Mouse (Mus musculus) olfactory bulb, adult 2 months (tissue): ENCODE results near the gene Ecm1.

Experiments
- CTCF ChIP-seq: fragments of 200-500 bp; IDR thresholded peaks from 2 replicates; pipeline ENCODE4 v1.5.1; 2012; ENCODE audit warnings: low read depth, mild to moderate bottlenecking, low read length, moderate library complexity; ENCODE audit not compliant: insufficient read depth
- POLR2A ChIP-seq: fragments of 200-500 bp; IDR thresholded peaks from 2 replicates; pipeline ENCODE4 v1.6.1; 2012; ENCODE audit warnings: mild to moderate bottlenecking, low read depth, low read length, moderate library complexity; ENCODE audit not compliant: insufficient read depth

DNA sequence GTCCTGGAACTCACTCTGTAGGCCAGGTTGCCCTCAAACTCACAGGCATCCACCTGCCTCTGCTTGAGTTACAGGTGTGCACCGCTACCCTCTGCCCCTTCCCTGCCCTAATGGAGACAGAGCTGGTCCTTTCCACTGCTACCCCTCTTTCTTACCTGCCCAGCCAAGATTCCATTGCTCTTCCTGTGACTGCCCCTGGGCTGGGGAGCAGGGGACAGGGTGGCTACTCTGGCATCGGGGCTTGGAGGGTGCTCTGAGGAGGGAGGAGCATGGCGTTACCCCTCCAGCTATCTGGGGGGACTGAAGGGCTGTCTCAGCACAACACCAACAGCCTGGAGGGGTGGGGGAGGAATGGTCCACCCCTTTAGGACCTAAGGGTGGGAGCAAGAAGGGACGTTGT lies 54.1 kb downstream of the Ecm1 start:
- TF ChIP-seq CTCF (no peak), POLR2A (no peak)
